Mouse (Mus musculus): ENCODE measurements around the gene Arrdc5.

DNA sequence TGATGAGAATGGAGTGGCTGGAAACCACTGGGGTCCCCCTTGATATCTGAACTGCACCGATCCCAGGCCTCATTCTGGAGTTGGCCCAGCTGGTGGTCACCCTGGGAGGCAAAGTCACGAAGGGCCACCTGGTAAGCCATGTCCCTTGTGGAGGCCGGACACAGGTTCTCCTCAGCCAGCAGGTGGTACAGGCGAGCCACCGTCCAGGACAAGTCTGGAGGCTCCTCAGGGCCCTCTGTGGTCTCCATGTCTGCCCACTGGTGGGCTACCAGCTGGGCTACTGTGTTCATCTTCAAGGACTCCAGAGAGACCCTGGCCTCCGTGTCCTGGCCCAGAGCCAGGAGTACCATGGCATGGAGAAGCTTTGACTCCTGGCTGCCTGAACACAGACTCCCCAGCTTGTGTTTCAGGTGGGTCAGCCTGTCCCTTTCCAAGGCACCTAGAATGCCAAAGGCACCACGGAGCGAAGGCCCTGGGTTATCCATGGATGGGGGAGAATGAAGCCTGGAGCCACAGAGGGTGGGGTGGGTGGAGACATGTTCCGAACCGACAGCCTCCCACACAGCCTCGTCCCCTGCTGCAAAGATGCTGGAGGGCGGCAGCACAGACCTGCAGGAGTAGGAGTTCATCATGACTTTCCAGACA, 28.4 kb downstream of the Arrdc5 start:
- TF ChIP-seq CTCF (IDR thresholded peaks at IDR 0.05; ENCODE audit: borderline replicate concordance, insufficient read depth, low read length): no peak
- no peak for TF ChIP-seq POLR2A (IDR thresholded peaks at IDR 0.05; ENCODE audit: low read depth, low read length)

All from embryonic fibroblast, embryonic 13.5 days (primary cell).